8 mouse cellular contexts compared by ENCODE assay signal in genomic region chr10:109864708-109865107, GRCm38 (mm10).
DNase-seq lines count a peak whose midpoint lies in the region; ATAC-seq and TF ChIP-seq lines count a peak whose summit lies in the region.

No protein-coding gene starts in this region.

- no peaks in the 10 kb centered on the region for H3K9me3 ChIP-seq in embryonic facial prominence, embryonic 10.5 days
- no peaks in the 10 kb centered on the region for H3K9me3 ChIP-seq in kidney, postnatal 0 days (replicated peaks; ENCODE audit: low read length)

- no peaks in the 10 kb centered on the region for H3K27me3 ChIP-seq in embryonic facial prominence, embryonic 10.5 days (replicated peaks; ENCODE audit: low read depth, poor library complexity, severe bottlenecking)
- H3K27me3 ChIP-seq in kidney, postnatal 0 days (ENCODE audit: insufficient read depth, low read length) = no peaks in the 10 kb centered on the region

- H3K27ac ChIP-seq in left cerebral cortex, adult 2 months = no peak overlapping the region
- H3K27ac ChIP-seq in embryonic facial prominence, embryonic 10.5 days (replicated peaks) = no peak overlapping the region
- no peak overlapping the region for H3K27ac ChIP-seq in kidney, postnatal 0 days

- 0 out of 2 replicates have a peak, but pooled peaks have one; percentile 51 for ATAC-seq in kidney, postnatal 0 days (replicated peaks; ENCODE audit: low FRiP score, low read depth)
- no peak for ATAC-seq in granulocyte monocyte progenitor cell, adult 5-6 weeks (replicated peaks; ENCODE audit: poor library complexity, severe bottlenecking)
- ATAC-seq in CD4-positive, CD25-positive, alpha-beta regulatory T cell, adult 4 months = no peak

- H3K36me3 ChIP-seq in embryonic facial prominence, embryonic 10.5 days (replicated peaks) = no peaks in the 10 kb centered on the region
- H3K36me3 ChIP-seq in kidney, postnatal 0 days (ENCODE audit: insufficient read depth, low read length) = no peaks in the 10 kb centered on the region

- 32% methylated on average over 4 of the region's 4 CpGs for WGBS in embryonic facial prominence, embryonic 10.5 days
- WGBS in kidney, postnatal 0 days = 17% methylated on average over 4 of the region's 4 CpGs

- H3K4me2 ChIP-seq in kidney, postnatal 0 days (ENCODE audit: low read length) = no peak overlapping the region

- TF ChIP-seq CTCF in left cerebral cortex, adult 2 months (IDR thresholded peaks at IDR 0.05) = peak; percentile 71
- peak; percentile 75 for TF ChIP-seq CTCF in kidney, postnatal 0 days (IDR thresholded peaks at IDR 0.05; ENCODE audit: low read depth)

- peak overlapping the region; percentile 16; the same call in 1 of the 2 replicates for H3K4me3 ChIP-seq in left cerebral cortex, adult 2 months
- H3K4me3 ChIP-seq in embryonic facial prominence, embryonic 10.5 days = no peak overlapping the region
- H3K4me3 ChIP-seq in kidney, postnatal 0 days (replicated peaks; ENCODE audit: low read depth, low read length) = no peak overlapping the region

- intact Hi-C loops in left cerebral cortex, adult 2 months (cut with DNase I) = no loop called here

- DNase-seq in left cerebral cortex, adult 2 months (ENCODE audit: extremely low spot score in 1 of 2, low spot score in 2 of 2) = peak; percentile 37 to 50
- no peak for DNase-seq in left cerebral cortex, adult 11 months (ENCODE audit: low spot score)
- DNase-seq in adipocyte (ENCODE audit: low spot score) = peak; percentile 67
- DNase-seq in embryonic facial prominence, embryonic 10.5 days (ENCODE audit: low spot score) = peak; percentile 33
- peak; percentile 59 for DNase-seq in kidney, postnatal 0 days (ENCODE audit: low spot score)
- DNase-seq in neural tube, embryonic 10.5 days (ENCODE audit: extremely low spot score, low spot score) = peak; percentile 31

- no peak overlapping the region for H3K9ac ChIP-seq in kidney, postnatal 0 days (ENCODE audit: low read depth, low read length)

- no peaks in the 10 kb centered on the region for H3K4me1 ChIP-seq in embryonic facial prominence, embryonic 10.5 days
- no peaks in the 10 kb centered on the region for H3K4me1 ChIP-seq in kidney, postnatal 0 days (replicated peaks; ENCODE audit: insufficient read depth, low read length)
